Mouse (Mus musculus) kidney, embryonic 14.5 days (tissue): ENCODE measurements at regions not wholly inside any gene's neighbourhood (a gene's known extent, or its start where the extent isn't known, plus 50 kb on each side); places are given as distances from the start of the nearest gene placed in this dataset.

ENCODE experiments used
- ATAC-seq: fragments of 200-750 bp; cut with Nextera tagmentation; 2 replicates; pipeline ENCODE4 v1.8.0; 2017; ENCODE audit warnings: moderate number of reproducible peaks, mild to moderate bottlenecking, moderate TSS enrichment, moderate library complexity; ENCODE audit not compliant: low FRiP score, low TSS enrichment
- H3K27ac ChIP-seq: fragments of 300-500 bp; sonication (generic); 2 replicates; pipeline ENCODE4 v1.5.1; 2014; ENCODE audit warnings: low read depth, mild to moderate bottlenecking, low read length, moderate library complexity, mixed read lengths
- H3K27me3 ChIP-seq: fragments of 300-500 bp; sonication (generic); 2 replicates; pipeline ENCODE4 v1.6.1; 2014; ENCODE audit warnings: mild to moderate bottlenecking, low read length; ENCODE audit not compliant: control insufficient read depth, insufficient read depth
- H3K36me3 ChIP-seq: fragments of 300-500 bp; sonication (generic); 2 replicates; pipeline ENCODE4 v1.6.1; 2014; ENCODE audit warnings: low read length, mixed read lengths; ENCODE audit not compliant: control insufficient read depth, insufficient read depth
- H3K4me1 ChIP-seq: fragments of 300-500 bp; sonication (generic); 2 replicates; pipeline ENCODE4 v1.6.1; 2014; ENCODE audit warnings: low read length, mixed read lengths; ENCODE audit not compliant: control insufficient read depth, insufficient read depth
- H3K4me2 ChIP-seq: fragments of 300-500 bp; sonication (generic); replicated peaks from 2 replicates; pipeline ENCODE4 v1.6.1; 2014; ENCODE audit warnings: low read depth, mild to moderate bottlenecking, low read length
- H3K4me3 ChIP-seq: fragments of 300-500 bp; sonication (generic); 2 replicates; pipeline ENCODE4 v1.5.1; 2014; ENCODE audit warnings: mild to moderate bottlenecking, low read length
- H3K9ac ChIP-seq: fragments of 300-500 bp; sonication (generic); 2 replicates; pipeline ENCODE4 v1.6.1; 2014; ENCODE audit warnings: low read depth, mild to moderate bottlenecking, low read length, moderate library complexity
- H3K9me3 ChIP-seq: fragments of 300-500 bp; sonication (generic); 2 replicates; pipeline ENCODE4 v1.6.1; 2016; ENCODE audit warnings: low read length; ENCODE audit not compliant: control insufficient read depth
- WGBS: fragments of 180-500 bp; shearing (Covaris S2); extraction: QIAGEN DNeasy Blood & Tissue Kit; methylation state at CpG from one replicate; pipeline ENCODE4 v1.1.7; 2014; 5-methylcytosine and 5-hydroxymethylcytosine counted together

DNA sequence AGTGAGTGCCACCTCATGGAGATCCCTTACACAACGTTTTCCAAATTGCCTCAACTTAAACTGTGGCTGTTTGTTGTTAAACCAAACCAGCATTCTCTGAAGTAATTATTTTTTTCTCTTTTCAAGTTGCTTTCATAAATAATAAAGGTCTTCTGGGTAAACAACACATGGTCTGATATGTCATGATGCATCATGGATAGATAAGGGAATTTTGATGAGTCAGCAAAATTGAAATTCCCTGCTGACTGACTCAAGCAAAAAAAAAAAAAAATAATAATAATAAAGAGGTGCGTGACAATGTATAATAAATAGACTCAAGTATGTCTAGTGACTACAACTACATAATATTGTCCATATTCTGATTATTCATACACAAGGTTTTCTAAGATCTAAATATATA, 201.8 kb downstream of the Adgb start:
- Histone ChIP-seq H3K4me3 (no peak overlapping the region), H3K27ac (no peak overlapping the region), H3K4me1 (no peaks in the 10 kb centered on the region), H3K9me3 (no peaks in the 10 kb centered on the region), H3K4me2 (no peak overlapping the region), H3K36me3 (no peaks in the 10 kb centered on the region), H3K9ac (no peak overlapping the region), H3K27me3 (no peaks in the 10 kb centered on the region)
- 94% methylated on average over 2 of the region's 2 CpGs for WGBS
- no peak for ATAC-seq

DNA sequence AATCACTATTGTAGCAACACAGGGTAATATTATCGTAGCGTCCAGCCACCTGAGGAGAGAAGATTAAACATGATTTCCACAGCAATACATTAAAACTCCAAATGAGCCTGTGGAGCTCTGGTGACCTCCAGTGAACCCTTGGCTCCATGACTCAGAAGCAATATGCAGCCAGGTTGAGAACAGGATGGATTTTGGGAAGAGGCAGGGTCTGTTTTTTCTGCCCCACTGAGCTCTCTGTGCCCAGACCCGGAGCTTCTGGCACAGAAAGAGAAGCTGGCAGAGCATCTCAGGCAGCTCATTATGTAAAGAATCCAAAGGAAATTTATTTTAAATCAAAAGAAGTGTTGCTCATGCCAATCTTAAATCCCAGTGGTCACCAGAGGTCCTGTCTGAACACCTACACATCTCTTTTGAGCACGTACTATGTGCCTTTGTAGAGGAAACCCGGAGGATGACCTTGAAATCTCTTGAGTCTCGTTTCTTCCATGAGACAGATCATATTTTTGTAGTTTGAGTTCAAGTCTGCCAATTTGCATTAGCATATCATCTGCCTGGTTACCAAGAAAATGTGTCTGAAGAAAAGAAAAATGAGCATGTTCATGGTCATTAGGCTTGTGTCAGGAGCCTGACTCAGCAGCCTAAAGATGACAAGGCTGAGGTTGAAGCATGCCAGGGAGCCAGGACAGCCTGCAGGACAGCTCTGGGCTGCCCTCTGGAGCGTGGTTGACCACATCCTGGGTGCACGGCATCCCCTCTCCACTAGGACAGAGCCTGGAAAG, 219.4 kb downstream of the Adgb start:
- H3K9me3 ChIP-seq = no peaks in the 10 kb centered on the region
- H3K27ac ChIP-seq = no peak overlapping the region
- no peaks in the 10 kb centered on the region for H3K4me1 ChIP-seq
- no peak overlapping the region for H3K4me3 ChIP-seq
- no peak overlapping the region for H3K4me2 ChIP-seq
- ATAC-seq = no peak
- no peak overlapping the region for H3K9ac ChIP-seq
- 85% methylated on average over 8 of the region's 8 CpGs for WGBS
- no peaks in the 10 kb centered on the region for H3K36me3 ChIP-seq
- H3K27me3 ChIP-seq = no peaks in the 10 kb centered on the region

DNA sequence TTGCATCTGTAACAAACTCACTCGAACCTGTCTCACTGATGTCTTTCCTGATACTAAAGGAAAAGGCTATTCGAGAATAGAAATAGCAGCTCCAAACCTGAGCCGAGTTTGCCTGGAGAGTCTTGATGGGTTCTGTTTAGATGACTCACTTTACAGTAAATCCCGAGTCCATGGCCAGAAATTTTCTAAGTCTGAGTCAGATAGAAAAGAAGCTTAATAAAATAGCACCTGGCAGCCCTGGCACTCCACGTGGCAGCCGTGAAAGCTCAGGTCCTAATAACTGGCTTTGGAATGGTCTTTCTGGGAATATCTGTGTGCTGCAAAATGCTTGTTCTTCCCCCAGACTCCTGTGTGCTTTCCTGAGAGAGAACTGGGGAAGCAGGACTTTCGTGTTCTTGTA, 220.0 kb downstream of the Adgb start:
- Histone ChIP-seq H3K4me2 (no peak overlapping the region), H3K4me3 (no peak overlapping the region), H3K4me1 (no peaks in the 10 kb centered on the region), H3K36me3 (no peaks in the 10 kb centered on the region), H3K9ac (no peak overlapping the region), H3K27me3 (no peaks in the 10 kb centered on the region), H3K27ac (no peak overlapping the region), H3K9me3 (no peaks in the 10 kb centered on the region)
- ATAC-seq = no peak
- WGBS = 84% methylated on average over 7 of the region's 7 CpGs

- Histone ChIP-seq H3K9ac (no peak overlapping the region), H3K4me2 (no peak overlapping the region), H3K27me3 (no peaks in the 10 kb centered on the region), H3K27ac (no peak overlapping the region), H3K9me3 (no peaks in the 10 kb centered on the region), H3K4me3 (no peak overlapping the region), H3K4me1 (no peaks in the 10 kb centered on the region), H3K36me3 (no peaks in the 10 kb centered on the region)
- 88% methylated on average over 14 of the region's 14 CpGs for WGBS
- no peak for ATAC-seq
These were observed 237.1 kb downstream of the Adgb start for GRCm38 (mm10) chr10:10234894-10235523.

GRCm38 (mm10) chr10:10224582-10225144, 247.5 kb downstream of the Adgb start:
- Histone ChIP-seq H3K4me3 (no peak overlapping the region), H3K36me3 (no peaks in the 10 kb centered on the region), H3K27ac (no peak overlapping the region), H3K4me2 (no peak overlapping the region), H3K9me3 (no peaks in the 10 kb centered on the region), H3K9ac (no peak overlapping the region), H3K4me1 (no peaks in the 10 kb centered on the region), H3K27me3 (no peaks in the 10 kb centered on the region)
- ATAC-seq = no peak
- 87% methylated on average over 6 of the region's 6 CpGs for WGBS

DNA sequence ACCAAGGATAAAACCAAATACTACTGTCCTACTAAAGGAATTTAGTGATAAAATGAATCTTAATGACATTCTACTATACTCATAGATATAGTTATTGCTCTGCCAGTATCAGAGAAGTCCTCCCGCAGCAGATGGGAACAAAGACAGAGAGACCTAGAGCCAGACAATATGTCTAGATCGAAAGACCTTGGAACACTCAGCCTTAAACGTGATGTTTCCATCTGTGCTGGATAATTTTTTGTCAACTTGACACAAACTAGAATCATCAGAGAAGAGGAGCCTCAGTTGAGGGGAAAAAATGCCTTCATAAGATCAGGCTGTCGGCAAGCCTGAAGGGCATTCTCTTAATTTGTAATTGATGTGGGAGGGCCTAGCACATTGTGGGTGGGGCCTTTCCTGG, 252.4 kb downstream of the Adgb start:
- 90% methylated on average over 4 of the region's 4 CpGs for WGBS
- H3K27me3 ChIP-seq = no peaks in the 10 kb centered on the region
- H3K36me3 ChIP-seq = no peaks in the 10 kb centered on the region
- no peak overlapping the region for H3K27ac ChIP-seq
- H3K4me2 ChIP-seq = no peak overlapping the region
- ATAC-seq = no peak
- H3K9me3 ChIP-seq = no peaks in the 10 kb centered on the region
- no peaks in the 10 kb centered on the region for H3K4me1 ChIP-seq
- H3K9ac ChIP-seq = no peak overlapping the region
- H3K4me3 ChIP-seq = no peak overlapping the region

- no peak overlapping the region for H3K27ac ChIP-seq
- WGBS = 83% methylated on average over 3 of the region's 3 CpGs
These were observed 255.2 kb downstream of the Adgb start for GRCm38 (mm10) chr10:10216892-10217291.

GRCm38 (mm10) chr10:10215376-10215775, 256.8 kb downstream of the Adgb start:
- no peak overlapping the region for H3K27ac ChIP-seq
- H3K4me1 ChIP-seq = no peaks in the 10 kb centered on the region
- 66% methylated on average over 5 of the region's 5 CpGs for WGBS
- H3K9me3 ChIP-seq = no peaks in the 10 kb centered on the region
- no peak overlapping the region for H3K4me3 ChIP-seq
- H3K9ac ChIP-seq = no peak overlapping the region
- H3K36me3 ChIP-seq = no peaks in the 10 kb centered on the region
- ATAC-seq = no peak
- no peak overlapping the region for H3K4me2 ChIP-seq
- no peaks in the 10 kb centered on the region for H3K27me3 ChIP-seq

More at GRCm38 (mm10) chr10:10216892-10217291, 255.2 kb downstream of the Adgb start:
- no peak overlapping the region for H3K4me2 ChIP-seq
- no peak overlapping the region for H3K4me3 ChIP-seq
- ATAC-seq = no peak
- no peaks in the 10 kb centered on the region for H3K27me3 ChIP-seq
- H3K9ac ChIP-seq = no peak overlapping the region
- no peaks in the 10 kb centered on the region for H3K9me3 ChIP-seq
- H3K4me1 ChIP-seq = no peaks in the 10 kb centered on the region
- no peaks in the 10 kb centered on the region for H3K36me3 ChIP-seq

- no peaks in the 10 kb centered on the region for H3K9me3 ChIP-seq
- 88% methylated on average over 5 of the region's 5 CpGs for WGBS
- H3K4me2 ChIP-seq = no peak overlapping the region
- H3K9ac ChIP-seq = no peak overlapping the region
- no peak overlapping the region for H3K4me3 ChIP-seq
- no peak overlapping the region for H3K27ac ChIP-seq
- ATAC-seq = no peak
- H3K27me3 ChIP-seq = no peaks in the 10 kb centered on the region
- no peaks in the 10 kb centered on the region for H3K36me3 ChIP-seq
- H3K4me1 ChIP-seq = no peaks in the 10 kb centered on the region
These were observed 263.8 kb downstream of the Adgb start for GRCm38 (mm10) chr10:10208354-10208753.
